Mouse (Mus musculus) lung, postnatal 4 days (tissue): Measurements from ENCODE around the gene Gm17655.
A peak's percentile ranks its signal among the peaks of the same experiment; 100 is the strongest.
"Not testable (repeated sequence)": the region's sequence is repeated elsewhere in the genome, so short reads cannot be mapped to it uniquely, and the experiment has no call there.

Source experiments
- DNase-seq, 2 experiments: peaks; one replicate each; pipeline ENCODE4 v3.0.0; 2021

Gm17655 gene

GRCm38 (mm10) chr5:110086161-110086866 is 14.0 kb upstream of the Gm17655 start:
- DNase-seq, result no peak

- no peak for DNase-seq
Observed at GRCm38 (mm10) chr5:110082961-110083360, 10.6 kb upstream of the Gm17655 start.

GRCm38 (mm10) chr5:110057637-110058408 is 14.5 kb downstream of the Gm17655 start:
- peak; percentile 86 for DNase-seq

GRCm38 (mm10) chr5:110023694-110024427 is 48.5 kb downstream of the Gm17655 start:
- peak; percentile 27 to 51 for DNase-seq

- no peak for DNase-seq
Observed at GRCm38 (mm10) chr5:110023273-110023672, 49.0 kb downstream of the Gm17655 start.

- DNase-seq, result not testable (repeated sequence)
Observed at GRCm38 (mm10) chr5:110015775-110016174, 56.5 kb downstream of the Gm17655 start.
